Mouse (Mus musculus) spleen, adult 2 months (tissue): ENCODE results near the gene Six1. TPM values are rescaled to one million over a fixed set of nuclear protein-coding genes. Genes with fewer than 3 reads are reported as not detected.
"Not testable (repeated sequence)": the region's sequence is repeated elsewhere in the genome, so short reads cannot be mapped to it uniquely, and the experiment has no call there.

Source experiments
- DNase-seq, 2 experiments: peaks; one replicate each; pipeline versions ENCODE4 v3.0.0 to v3.0.0-alpha.2; 2012 to 2021; ENCODE audit warnings: low spot score in 2 of 2, low read depth in 1 of 2
- H3K27ac ChIP-seq: fragments of 200-500 bp; 2 replicates; pipeline ENCODE4 v1.5.1; 2012; ENCODE audit warnings: low read length, inconsistent platforms; ENCODE audit not compliant: insufficient read depth
- H3K27me3 ChIP-seq: fragments of 200-500 bp; 2 replicates; pipeline ENCODE4 v1.6.1; 2012; ENCODE audit warnings: mild to moderate bottlenecking, moderate library complexity, low read length, inconsistent platforms; ENCODE audit not compliant: control insufficient read depth, insufficient read depth
- H3K36me3 ChIP-seq: fragments of 200-500 bp; 2 replicates; pipeline ENCODE4 v1.6.1; 2012; ENCODE audit warnings: mild to moderate bottlenecking, low read length, inconsistent platforms; ENCODE audit not compliant: control insufficient read depth, insufficient read depth
- H3K4me1 ChIP-seq: fragments of 200-500 bp; 2 replicates; pipeline ENCODE4 v1.6.1; 2011; ENCODE audit warnings: inconsistent platforms; ENCODE audit not compliant: control insufficient read depth, insufficient read depth, insufficient read length
- H3K4me3 ChIP-seq: fragments of 200-500 bp; 2 replicates; pipeline ENCODE4 v1.5.1; 2011; ENCODE audit warnings: mild to moderate bottlenecking, inconsistent platforms; ENCODE audit not compliant: insufficient read depth, insufficient read length; ENCODE audit errors: extremely low read depth
- CTCF ChIP-seq: fragments of 200-500 bp; IDR thresholded peaks from 2 replicates; pipeline ENCODE4 v1.5.1; 2011; ENCODE audit warnings: mild to moderate bottlenecking, inconsistent platforms; ENCODE audit not compliant: insufficient read depth, insufficient read length, insufficient replicate concordance; ENCODE audit errors: extremely low read depth
- POLR2A ChIP-seq: fragments of 200-500 bp; IDR thresholded peaks from 2 replicates; pipeline ENCODE4 v1.6.1; 2011; ENCODE audit warnings: low read depth, low read length, inconsistent platforms
- WGBS: fragments of 180-500 bp; shearing (Covaris S2); methylation state at CpG from one replicate; pipeline ENCODE4 v1.1.7; 2018; 5-methylcytosine and 5-hydroxymethylcytosine counted together
- polyA plus RNA-seq: library from polyadenylated mRNA; depleted of rRNA; stranded (reverse); fragments of >200 nt; gene quantifications from 2 replicates; pipeline ENCODE4 v1.2.3, GENCODE M21; 2012; rRNA removed

Six1 gene
- polyA plus RNA-seq, 1 experiment: not detected

GRCm38 (mm10) chr12:73012824-73013223 is 40.9 kb downstream of the Six1 start:
- DNase-seq: no peak
- Histone ChIP-seq H3K4me3 (no peak overlapping the region), H3K36me3 (no peaks in the 10 kb centered on the region), H3K27me3 (no peaks in the 10 kb centered on the region), H3K27ac (no peak overlapping the region), H3K4me1 (no peaks in the 10 kb centered on the region)
- 82% methylated on average over 5 of the region's 5 CpGs for WGBS
- TF ChIP-seq POLR2A: no peak
- TF ChIP-seq CTCF: no peak

GRCm38 (mm10) chr12:73012136-73012785 is 41.4 kb downstream of the Six1 start:
- Histone ChIP-seq H3K36me3 (no peaks in the 10 kb centered on the region), H3K4me3 (no peak overlapping the region), H3K27ac (no peak overlapping the region), H3K27me3 (no peaks in the 10 kb centered on the region), H3K4me1 (no peaks in the 10 kb centered on the region)
- TF ChIP-seq CTCF: no peak
- no peak for TF ChIP-seq POLR2A
- 53% methylated on average over 10 of the region's 10 CpGs for WGBS
- DNase-seq: no peak

GRCm38 (mm10) chr12:73002903-73003302 is 50.8 kb downstream of the Six1 start:
- not testable (repeated sequence) for H3K36me3 ChIP-seq, H3K4me3 ChIP-seq, H3K4me1 ChIP-seq, H3K27me3 ChIP-seq, DNase-seq, H3K27ac ChIP-seq
- WGBS: 51% methylated on average over 9 of the region's 9 CpGs

- not testable (repeated sequence) for H3K4me1 ChIP-seq, H3K36me3 ChIP-seq, H3K27me3 ChIP-seq, H3K27ac ChIP-seq, H3K4me3 ChIP-seq
- 84% methylated on average over 17 of the region's 17 CpGs for WGBS
- peak in 1 of 2 experiments; percentile 4 for DNase-seq
Observed at GRCm38 (mm10) chr12:73002281-73002680, 51.4 kb downstream of the Six1 start.

- no peaks in the 10 kb centered on the region for H3K4me1 ChIP-seq
- no peak overlapping the region for H3K27ac ChIP-seq
- no peak for DNase-seq
- TF ChIP-seq CTCF: no peak
- no peak for TF ChIP-seq POLR2A
- 82% methylated on average over 4 of the region's 4 CpGs for WGBS
- H3K27me3 ChIP-seq: no peaks in the 10 kb centered on the region
- H3K36me3 ChIP-seq: no peaks in the 10 kb centered on the region
- H3K4me3 ChIP-seq: no peak overlapping the region
Observed at GRCm38 (mm10) chr12:72998105-72999001, 55.3 kb downstream of the Six1 start.

GRCm38 (mm10) chr12:72996646-72997045 is 57.0 kb downstream of the Six1 start:
- DNase-seq: no peak
- no peak for TF ChIP-seq CTCF
- no peak for TF ChIP-seq POLR2A
- no peak overlapping the region for H3K27ac ChIP-seq
- no peaks in the 10 kb centered on the region for H3K36me3 ChIP-seq
- 94% methylated on average over 3 of the region's 3 CpGs for WGBS
- no peaks in the 10 kb centered on the region for H3K27me3 ChIP-seq
- no peaks in the 10 kb centered on the region for H3K4me1 ChIP-seq
- no peak overlapping the region for H3K4me3 ChIP-seq

Other genes starting within 250 kb of the Six1 start
- not detected in 2 replicates for gene Six6, start 114.0 kb downstream of the Six1 start, polyA plus RNA-seq
- not detected in 2 replicates for gene 4930447C04Rik, start 113.1 kb downstream of the Six1 start, polyA plus RNA-seq
- 0.01 TPM in 2 replicates for gene Six4, start 59.6 kb upstream of the Six1 start, polyA plus RNA-seq
- 1.7 and 2.2 TPM in 2 replicates for gene Mnat1, start 69.8 kb upstream of the Six1 start, polyA plus RNA-seq
- gene Trmt5, start 232.8 kb upstream of the Six1 start, polyA plus RNA-seq: 2.1 and 2.3 TPM in 2 replicates
- gene Slc38a6, start 232.9 kb upstream of the Six1 start, polyA plus RNA-seq: 11.1 and 14.6 TPM in 2 replicates